Comparison of ENCODE assay signal across 12 mouse cellular contexts in the genomic region with DNA sequence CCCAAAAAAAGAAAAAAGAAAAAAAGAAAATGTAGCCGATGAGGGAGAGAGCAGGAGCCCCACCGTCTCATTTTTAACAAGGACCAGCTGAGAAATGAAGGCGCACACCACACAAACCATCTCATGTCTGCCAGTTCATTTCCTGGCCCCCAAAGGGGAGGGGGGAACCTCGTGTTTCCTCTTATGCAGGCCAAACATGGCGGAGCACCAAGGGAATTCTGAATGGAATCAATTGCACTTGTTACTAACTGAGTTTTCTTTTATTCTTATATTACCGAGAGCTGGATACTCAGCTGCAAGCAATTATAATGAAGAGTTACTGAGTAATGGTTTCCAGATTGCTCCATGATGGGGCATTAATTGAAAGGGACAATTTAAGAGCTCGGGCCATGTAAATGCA.
A peak's percentile ranks its signal among the peaks of the same experiment; 100 is the strongest.
DNase-seq lines count a peak whose midpoint lies in the region; ATAC-seq lines count a peak whose summit lies in the region.
"Had no signal": no experiment of that assay in that cellular context is flagged by ENCODE, and none has a peak within 500 bp of the region (broad histone marks: within the 10 kb centered on the region; RNA-seq: fewer than 3 reads in every experiment).

No protein-coding gene starts in this region.

- no peaks in the 10 kb centered on the region for H3K36me3 ChIP-seq in embryonic facial prominence, embryonic 10.5 days (replicated peaks)
- H3K36me3 ChIP-seq in forebrain, embryonic 15.5 days = no peaks in the 10 kb centered on the region
- H3K36me3 ChIP-seq in limb, embryonic 12.5 days = no peaks in the 10 kb centered on the region
- H3K36me3 ChIP-seq in midbrain, embryonic 11.5 days (ENCODE audit: control insufficient read depth, insufficient read depth, low read length) = no peaks in the 10 kb centered on the region

- no peak overlapping the region for H3K9ac ChIP-seq in forebrain, embryonic 15.5 days (replicated peaks)
- no peak overlapping the region for H3K9ac ChIP-seq in limb, embryonic 12.5 days (replicated peaks)
- no peak overlapping the region for H3K9ac ChIP-seq in midbrain, embryonic 11.5 days (ENCODE audit: low read length)

- DNase-seq in gastrocnemius, adult 18-20 months (ENCODE audit: low spot score) = peak; percentile 64
- DNase-seq in gastrocnemius, postnatal 36 days = no peak
- peak; percentile 88 for DNase-seq in embryonic facial prominence, embryonic 10.5 days (ENCODE audit: low spot score)
- DNase-seq in cerebellum, adult 18-20 months = no peak
- DNase-seq in thymus, postnatal 25 days = no peak
- no peak for DNase-seq in midbrain, embryonic 11.5 days (ENCODE audit: low spot score, missing footprints)
- DNase-seq: cerebellum, postnatal 14 days; kidney, adult 9 months; lung, adult 18-20 months had no signal

- no peaks in the 10 kb centered on the region for H3K9me3 ChIP-seq in embryonic facial prominence, embryonic 10.5 days
- H3K9me3 ChIP-seq in forebrain, embryonic 15.5 days = no peaks in the 10 kb centered on the region
- no peaks in the 10 kb centered on the region for H3K9me3 ChIP-seq in limb, embryonic 12.5 days
- H3K9me3 ChIP-seq in midbrain, embryonic 11.5 days (ENCODE audit: control insufficient read depth, low read length) = no peaks in the 10 kb centered on the region

- H3K27me3 ChIP-seq in embryonic facial prominence, embryonic 10.5 days (replicated peaks; ENCODE audit: low read depth, poor library complexity, severe bottlenecking) = no peaks in the 10 kb centered on the region
- H3K27me3 ChIP-seq in forebrain, embryonic 15.5 days = no peaks in the 10 kb centered on the region
- H3K27me3 ChIP-seq in limb, embryonic 12.5 days = no peaks in the 10 kb centered on the region
- H3K27me3 ChIP-seq in midbrain, embryonic 11.5 days (ENCODE audit: control insufficient read depth, insufficient read depth, low read length) = no peaks in the 10 kb centered on the region

- peak overlapping the region; percentile 88 for H3K27ac ChIP-seq in embryonic facial prominence, embryonic 10.5 days (replicated peaks)
- peak overlapping the region; percentile 2; the same call in 1 of the 2 replicates for H3K27ac ChIP-seq in forebrain, embryonic 15.5 days (replicated peaks)
- H3K27ac ChIP-seq in limb, embryonic 12.5 days = peak overlapping the region; percentile 83
- H3K27ac ChIP-seq in midbrain, embryonic 11.5 days (ENCODE audit: low read depth, low read length) = no peak overlapping the region

- intact Hi-C loops in gastrocnemius, postnatal 36 days (cut with DNase I) = no loop called here

- 32% methylated on average over 7 of the region's 7 CpGs for WGBS in embryonic facial prominence, embryonic 10.5 days
- 36% methylated on average over 7 of the region's 7 CpGs for WGBS in forebrain, embryonic 15.5 days
- 13% methylated on average over 7 of the region's 7 CpGs for WGBS in limb, embryonic 12.5 days
- WGBS in midbrain, embryonic 11.5 days = 69% methylated on average over 7 of the region's 7 CpGs

- H3K4me2 ChIP-seq in forebrain, embryonic 15.5 days (replicated peaks) = no peak overlapping the region
- H3K4me2 ChIP-seq in limb, embryonic 12.5 days = peak overlapping the region; percentile 20; the same call in 1 of the 2 replicates
- no peak overlapping the region for H3K4me2 ChIP-seq in midbrain, embryonic 11.5 days
- H3K4me2 ChIP-seq: heart, embryonic 11.5 days had no signal

- ATAC-seq in forebrain, embryonic 15.5 days (replicated peaks) = 0 out of 2 replicates have a peak, but pooled peaks have one; percentile 35
- ATAC-seq in limb, embryonic 12.5 days (ENCODE audit: insufficient number of reproducible peaks, insufficient read depth, low FRiP score, low TSS enrichment, low read depth) = peak; percentile 68
- no peak for ATAC-seq in midbrain, embryonic 11.5 days (ENCODE audit: low FRiP score)

- H3K4me3 ChIP-seq in embryonic facial prominence, embryonic 10.5 days = no peak overlapping the region
- H3K4me3 ChIP-seq in forebrain, embryonic 15.5 days = no peak overlapping the region
- H3K4me3 ChIP-seq in limb, embryonic 12.5 days (replicated peaks) = no peak overlapping the region
- no peak overlapping the region for H3K4me3 ChIP-seq in midbrain, embryonic 11.5 days (ENCODE audit: low read depth, low read length)

- H3K4me1 ChIP-seq in embryonic facial prominence, embryonic 10.5 days = peaks cover 53% of the 10 kb centered on the region
- peaks cover 20% of the 10 kb centered on the region for H3K4me1 ChIP-seq in forebrain, embryonic 15.5 days
- peaks cover 60% of the 10 kb centered on the region for H3K4me1 ChIP-seq in limb, embryonic 12.5 days (replicated peaks)
- peaks cover 13% of the 10 kb centered on the region for H3K4me1 ChIP-seq in midbrain, embryonic 11.5 days (ENCODE audit: control insufficient read depth, insufficient read depth, low read length)

Comparison
In these comparisons a context has a peak if more than half of its experiments do, and no peak if none do; other contexts are left out.
1. DNase-seq: peak in gastrocnemius, adult 18-20 months (single experiment) and embryonic facial prominence, embryonic 10.5 days (single experiment); none in gastrocnemius, postnatal 36 days (0 of 2), cerebellum, adult 18-20 months (0 of 2), thymus, postnatal 25 days (single experiment) and midbrain, embryonic 11.5 days (single experiment).